Mouse (Mus musculus) thymus, adult 2 months (tissue): ENCODE results near the gene Ip6k1. TPM values are rescaled to one million over a fixed set of nuclear protein-coding genes. Genes with fewer than 3 reads are reported as not detected.
A peak's percentile ranks its signal among the peaks of the same experiment; 100 is the strongest.

Source experiments
- DNase-seq: peaks from one replicate; pipeline ENCODE4 v3.0.0; 2021
- H3K27ac ChIP-seq: fragments of 200-500 bp; 2 replicates; pipeline ENCODE4 v1.5.1; 2012; ENCODE audit warnings: low read length, control low read depth; ENCODE audit not compliant: control insufficient read depth, insufficient read depth
- H3K27me3 ChIP-seq: fragments of 200-500 bp; 2 replicates; pipeline ENCODE4 v1.6.1; 2012; ENCODE audit warnings: mild to moderate bottlenecking, low read length, moderate library complexity, mixed read lengths; ENCODE audit not compliant: control insufficient read depth, insufficient read depth
- H3K36me3 ChIP-seq: fragments of 200-500 bp; 2 replicates; pipeline ENCODE4 v1.6.1; 2012; ENCODE audit warnings: mild to moderate bottlenecking, low read length, moderate library complexity; ENCODE audit not compliant: control insufficient read depth, insufficient read depth
- H3K4me1 ChIP-seq: fragments of 200-500 bp; replicated peaks from 2 replicates; pipeline ENCODE4 v1.6.1; 2012; ENCODE audit warnings: low read length; ENCODE audit not compliant: control insufficient read depth, insufficient read depth
- H3K4me3 ChIP-seq: fragments of 200-500 bp; 2 replicates; pipeline ENCODE4 v1.5.1; 2012; ENCODE audit warnings: mild to moderate bottlenecking, low read length, control low read depth, moderate library complexity; ENCODE audit not compliant: control insufficient read depth, insufficient read depth
- CTCF ChIP-seq: fragments of 200-500 bp; IDR thresholded peaks from 2 replicates; pipeline ENCODE4 v1.5.1; 2012; ENCODE audit warnings: mild to moderate bottlenecking, control low read depth, low read length, moderate library complexity, borderline replicate concordance; ENCODE audit not compliant: control insufficient read depth, poor library complexity, insufficient read depth; ENCODE audit errors: extremely low read depth
- POLR2A ChIP-seq: fragments of 200-500 bp; IDR thresholded peaks from 2 replicates; pipeline ENCODE4 v1.6.1; 2012; ENCODE audit warnings: mild to moderate bottlenecking, low read length, control low read depth, moderate library complexity; ENCODE audit not compliant: control insufficient read depth, poor library complexity, insufficient read depth; ENCODE audit errors: extremely low read depth
- WGBS: fragments of 180-500 bp; shearing (Covaris S2); methylation state at CpG from one replicate; pipeline ENCODE4 v1.1.7; 2018; 5-methylcytosine and 5-hydroxymethylcytosine counted together
- polyA plus RNA-seq: library from polyadenylated mRNA; depleted of rRNA; stranded (reverse); fragments of >200 nt; gene quantifications from 2 replicates; pipeline ENCODE4 v1.2.3, GENCODE M21; 2012; rRNA removed

Ip6k1 gene
- polyA plus RNA-seq, 1 experiment: 197 TPM

DNA sequence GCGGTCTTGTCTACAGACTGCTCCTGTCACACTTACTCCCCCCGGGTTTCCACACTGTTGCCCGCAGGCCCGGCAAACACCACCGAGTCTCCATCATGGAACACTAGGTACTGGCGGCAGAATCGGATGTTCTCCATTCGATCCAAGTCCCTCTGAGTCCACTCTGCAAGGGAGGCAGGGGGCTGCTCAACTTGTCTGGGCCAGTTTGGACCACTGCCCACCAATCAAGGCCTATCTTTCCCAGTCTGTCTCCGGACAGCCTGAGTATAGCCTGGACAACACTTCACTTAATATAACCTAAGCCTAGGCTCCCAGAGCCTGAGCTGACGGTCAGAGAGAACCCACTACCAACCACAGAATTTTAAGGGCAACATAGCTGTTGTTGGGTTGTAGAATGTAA, 91.3 kb downstream of the Ip6k1 start:
- TF ChIP-seq CTCF: no peak
- TF ChIP-seq POLR2A: no peak
- WGBS: 86% methylated on average over 10 of the region's 10 CpGs
- H3K36me3 ChIP-seq: peaks cover 11% of the 10 kb centered on the region
- no peaks in the 10 kb centered on the region for H3K27me3 ChIP-seq
- peak overlapping the region; percentile 73 for H3K27ac ChIP-seq
- H3K4me1 ChIP-seq: peaks cover 14% of the 10 kb centered on the region
- H3K4me3 ChIP-seq: peak overlapping the region; percentile 97
- DNase-seq: no peak

DNA sequence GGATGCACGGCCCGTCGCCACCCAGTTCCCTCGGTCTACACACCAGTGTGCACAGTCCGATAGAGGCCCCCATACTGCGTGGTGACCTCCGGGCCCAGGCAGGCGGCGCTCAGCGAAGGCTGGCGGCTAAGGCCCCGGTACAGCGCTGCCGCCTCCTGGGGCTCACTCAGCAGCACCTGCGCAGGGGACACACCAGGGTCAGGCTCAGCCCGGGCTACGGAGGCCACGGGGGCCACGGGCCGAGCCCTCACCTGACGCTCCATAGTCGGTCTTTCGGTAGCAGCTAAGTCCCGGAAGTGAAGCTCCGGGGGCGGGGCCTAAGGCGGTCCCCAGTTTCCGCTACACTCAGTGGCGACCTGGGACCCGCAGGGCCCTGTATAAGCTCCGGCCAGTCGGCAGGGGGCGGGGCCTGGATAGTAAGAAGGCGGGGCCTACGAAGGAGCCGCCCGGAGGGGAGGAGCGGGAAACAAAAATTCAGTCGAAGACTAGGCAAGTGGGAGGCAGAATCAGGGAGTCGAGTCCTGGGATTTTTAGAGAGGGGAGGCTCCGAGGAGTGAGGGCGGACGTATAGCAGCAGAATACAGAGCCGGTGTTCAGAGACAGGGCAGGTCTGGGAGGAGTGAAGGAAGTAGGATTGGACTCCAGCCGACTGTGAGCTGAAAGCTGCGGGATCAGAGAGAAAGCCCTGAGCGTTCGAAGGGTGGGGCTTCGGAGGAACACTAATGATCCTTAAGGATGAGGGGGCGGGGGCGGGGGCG, 92.1 kb downstream of the Ip6k1 start, which contains the start of gene Apeh:
Gene Apeh, minus strand, starts transcription at position 423 of the 758 bp plus-strand sequence.
- Histone ChIP-seq H3K4me1 (peaks cover 14% of the 10 kb centered on the region), H3K4me3 (peak within 1 kb of the TSS; percentile 97), H3K27ac (peak within 1 kb of the TSS; percentile 73), H3K27me3 (no peaks in the 10 kb centered on the region), H3K36me3 (peaks cover 11% of the 10 kb centered on the region)
- WGBS: under 1% methylated on average over 52 of the region's 52 CpGs
- peak; percentile 96 for DNase-seq
- peak; percentile 69; the same call in 1 of the 2 replicates for TF ChIP-seq CTCF
- TF ChIP-seq POLR2A: peak; percentile 77; the same call in 1 of the 2 replicates

DNA sequence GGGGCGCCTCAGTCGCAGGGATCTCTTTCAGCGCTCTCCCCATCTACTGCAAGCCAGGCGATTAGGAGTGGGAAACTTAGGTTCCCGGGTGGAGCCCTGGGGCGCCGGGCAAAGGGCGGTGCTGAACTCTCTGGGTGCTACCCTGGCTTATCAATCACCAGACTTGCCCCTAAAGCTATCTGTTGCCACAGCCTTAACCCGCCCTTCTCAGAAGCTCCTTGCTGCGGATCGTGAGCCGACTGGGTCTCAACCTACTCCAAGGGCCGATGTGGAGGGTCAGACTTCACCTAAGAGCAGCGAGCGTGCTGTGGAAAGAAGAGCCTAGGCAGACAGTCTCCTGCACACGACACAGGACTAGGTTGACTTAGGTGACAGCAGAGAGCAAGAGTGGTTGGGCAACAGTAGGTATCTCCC, 92.7 kb downstream of the Ip6k1 start:
- 1% methylated on average over 16 of the region's 16 CpGs for WGBS
- TF ChIP-seq CTCF (no peak), POLR2A (no peak)
- peaks cover 10% of the 10 kb centered on the region for H3K36me3 ChIP-seq
- H3K4me3 ChIP-seq: peak overlapping the region; percentile 97
- no peak overlapping the region for H3K27ac ChIP-seq
- H3K27me3 ChIP-seq: no peaks in the 10 kb centered on the region
- H3K4me1 ChIP-seq: peaks cover 14% of the 10 kb centered on the region
- peak; percentile 42 for DNase-seq

DNA sequence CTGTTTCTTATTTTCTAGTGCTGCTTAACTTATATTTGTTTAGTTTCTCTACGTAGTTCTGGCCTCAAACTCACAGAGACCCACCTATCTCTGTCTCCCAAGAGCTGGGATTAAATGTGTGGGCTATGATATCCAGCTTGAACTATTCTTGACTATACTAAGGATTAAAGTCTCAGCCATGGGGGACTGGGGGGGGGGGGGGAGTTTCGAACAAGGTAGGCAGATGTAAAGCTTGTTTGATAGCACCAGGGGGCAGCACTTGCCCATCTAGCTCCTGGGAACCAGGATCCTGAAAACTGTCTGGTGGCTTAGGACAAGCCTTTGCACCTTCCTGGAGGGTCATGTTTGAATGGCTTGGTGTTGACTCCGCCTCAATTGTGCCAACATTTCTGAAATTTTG, 93.2 kb downstream of the Ip6k1 start:
- TF ChIP-seq POLR2A (no peak), CTCF (no peak)
- Histone ChIP-seq H3K27ac (no peak overlapping the region), H3K4me3 (no peak overlapping the region), H3K4me1 (peaks cover 14% of the 10 kb centered on the region), H3K36me3 (0 out of 2 replicates have a peak, but pooled peaks cover 5% of the 10 kb centered on the region), H3K27me3 (no peaks in the 10 kb centered on the region)
- WGBS: 8% methylated on average over 3 of the region's 3 CpGs
- DNase-seq: peak; percentile 59

DNA sequence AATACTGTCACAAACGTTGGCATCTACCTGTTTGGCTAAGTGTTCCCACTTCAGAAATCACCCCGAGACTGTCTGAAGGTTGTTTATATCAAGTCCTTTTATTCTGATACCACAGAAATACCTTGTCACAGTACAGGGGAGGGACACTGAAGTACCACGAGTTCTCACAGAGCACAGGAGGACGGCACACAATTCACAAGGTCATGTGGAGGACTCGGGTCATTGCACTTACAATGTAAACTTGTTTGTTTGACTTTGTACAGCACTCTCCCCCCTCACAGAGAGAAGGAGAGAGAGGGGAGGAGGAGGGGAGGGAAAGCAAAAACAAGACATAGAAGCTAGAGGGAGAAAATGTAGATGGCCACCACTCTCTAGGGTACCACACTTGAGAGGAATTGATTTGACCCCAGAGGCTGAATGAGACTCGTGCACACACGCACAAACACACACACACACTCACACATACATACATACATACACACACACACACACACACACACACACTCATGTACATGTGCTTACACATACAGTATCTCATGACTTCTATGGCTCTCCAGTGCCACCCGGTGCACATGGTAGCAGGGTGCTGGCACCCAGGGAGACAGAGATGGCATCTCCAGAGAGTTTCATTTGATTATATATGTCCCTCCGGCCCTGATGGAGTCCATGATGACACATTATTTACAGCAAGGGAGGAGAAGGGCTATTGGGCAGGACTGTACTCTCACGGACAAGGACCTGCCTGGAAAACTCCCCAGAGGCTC, 93.8 kb downstream of the Ip6k1 start:
- 77% methylated on average over 10 of the region's 10 CpGs for WGBS
- no peak for TF ChIP-seq CTCF
- TF ChIP-seq POLR2A: no peak
- no peaks in the 10 kb centered on the region for H3K27me3 ChIP-seq
- no peak overlapping the region for H3K4me3 ChIP-seq
- DNase-seq: no peak
- H3K36me3 ChIP-seq: 0 out of 2 replicates have a peak, but pooled peaks cover 5% of the 10 kb centered on the region
- no peak overlapping the region for H3K27ac ChIP-seq
- H3K4me1 ChIP-seq: peaks cover 14% of the 10 kb centered on the region

Other genes starting within 250 kb of the Ip6k1 start
- 176 and 197 TPM in 2 replicates for gene Rbm5, start 231.5 kb upstream of the Ip6k1 start, polyA plus RNA-seq
- 29.0 and 32.1 TPM in 2 replicates for gene Rbm6, start 129.3 kb upstream of the Ip6k1 start, polyA plus RNA-seq
- gene Mon1a, start 114.3 kb upstream of the Ip6k1 start, polyA plus RNA-seq: 57.0 and 62.7 TPM in 2 replicates
- 8.5 and 13.0 TPM in 2 replicates for gene Mst1r, start 95.6 kb upstream of the Ip6k1 start, polyA plus RNA-seq
- gene Actl11, start 74.0 kb upstream of the Ip6k1 start, polyA plus RNA-seq: 0.11 TPM in 1 of 2 replicates, not detected in the other
- gene Camkv, start 66.8 kb upstream of the Ip6k1 start, polyA plus RNA-seq: 18.7 and 21.0 TPM in 2 replicates
- gene Traip, start 52.4 kb upstream of the Ip6k1 start, polyA plus RNA-seq: 9.2 and 15.7 TPM in 2 replicates
- 208 and 267 TPM in 2 replicates for gene Uba7, start 27.0 kb upstream of the Ip6k1 start, polyA plus RNA-seq
- gene Gm20661, start 19.4 kb upstream of the Ip6k1 start, polyA plus RNA-seq: 0.58 and 0.93 TPM in 2 replicates
- 10.5 and 14.8 TPM in 2 replicates for gene Inka1, start 16.6 kb upstream of the Ip6k1 start, polyA plus RNA-seq
- gene Cdhr4, start 10.0 kb upstream of the Ip6k1 start, polyA plus RNA-seq: 5.1 and 7.3 TPM in 2 replicates
- 0.60 and 3.2 TPM in 2 replicates for gene Gm20662, start 6.2 kb upstream of the Ip6k1 start, polyA plus RNA-seq
- gene Gmppb, start 46.7 kb downstream of the Ip6k1 start, polyA plus RNA-seq: 18.0 and 20.9 TPM in 2 replicates
- gene Amigo3, start 50.7 kb downstream of the Ip6k1 start, polyA plus RNA-seq: 4.5 and 4.8 TPM in 2 replicates
- gene Mst1, start 77.9 kb downstream of the Ip6k1 start, polyA plus RNA-seq: 3.3 and 3.5 TPM in 2 replicates
- gene Rnf123, start 80.8 kb downstream of the Ip6k1 start, polyA plus RNA-seq: 221 and 246 TPM in 2 replicates
- gene Apeh, start 92.1 kb downstream of the Ip6k1 start, polyA plus RNA-seq: 131 and 163 TPM in 2 replicates
- 2.6 and 4.3 TPM in 2 replicates for gene Bsn, start 187.9 kb downstream of the Ip6k1 start, polyA plus RNA-seq